Mouse (Mus musculus) lung, embryonic 14.5 days (tissue): Measurements from ENCODE around the gene Smpd4. TPM values are rescaled to one million over a fixed set of nuclear protein-coding genes. Genes with fewer than 3 reads are reported as not detected.

ENCODE experiments used
- ATAC-seq: fragments of 200-750 bp; cut with Nextera tagmentation; 2 replicates; pipeline ENCODE4 v1.8.0; 2017; ENCODE audit warnings: mild to moderate bottlenecking, moderate TSS enrichment, moderate library complexity; ENCODE audit not compliant: insufficient read depth
- DNase-seq: peaks from one replicate; pipeline ENCODE4 v3.0.0-alpha.2; 2015
- H3K27ac ChIP-seq: fragments of 300-500 bp; sonication (generic); 2 replicates; pipeline ENCODE4 v1.5.1; 2014; ENCODE audit warnings: low read depth, mild to moderate bottlenecking, moderate library complexity
- H3K27me3 ChIP-seq: fragments of 300-500 bp; sonication (generic); 2 replicates; pipeline ENCODE4 v1.6.1; 2014; ENCODE audit warnings: low read length, control low read depth; ENCODE audit not compliant: insufficient read depth
- H3K36me3 ChIP-seq: fragments of 300-500 bp; sonication (generic); 2 replicates; pipeline ENCODE4 v1.6.1; 2014; ENCODE audit warnings: control low read depth; ENCODE audit not compliant: insufficient read depth
- H3K4me1 ChIP-seq: fragments of 300-500 bp; sonication (generic); 2 replicates; pipeline ENCODE4 v1.6.1; 2014; ENCODE audit warnings: antibody characterized with exemption, control low read depth; ENCODE audit not compliant: insufficient read depth
- H3K4me2 ChIP-seq: fragments of 300-500 bp; sonication (generic); 2 replicates; pipeline ENCODE4 v1.6.1; 2014; ENCODE audit warnings: mild to moderate bottlenecking
- H3K4me3 ChIP-seq: fragments of 300-500 bp; sonication (generic); 2 replicates; pipeline ENCODE4 v1.5.1; 2014; ENCODE audit warnings: low read depth, low read length
- H3K9ac ChIP-seq: fragments of 300-500 bp; sonication (generic); 2 replicates; pipeline ENCODE4 v1.6.1; 2014
- H3K9me3 ChIP-seq: fragments of 300-500 bp; sonication (generic); 2 replicates; pipeline ENCODE4 v1.6.1; 2016; ENCODE audit warnings: low read depth, low read length, control low read depth
- CTCF ChIP-seq: IDR thresholded peaks from 2 replicates; pipeline ENCODE4 v1.5.1; 2016; ENCODE audit warnings: antibody characterized with exemption, low read depth
- WGBS: fragments of 180-500 bp; shearing (Covaris S2); extraction: QIAGEN DNeasy Blood & Tissue Kit; methylation state at CpG from one replicate; pipeline ENCODE4 v1.1.7; 2014; 5-methylcytosine and 5-hydroxymethylcytosine counted together
- polyA plus RNA-seq: library from polyadenylated mRNA; unstranded; fragments of >200 nt; fragmentation: Nextera tagmentation; extraction: Ambion mirVana; gene quantifications from 2 replicates; pipeline ENCODE4 v1.2.1, GENCODE M21; 2014

Smpd4 gene
- polyA plus RNA-seq, 1 experiment from 2014 or later: 45.4 TPM

GRCm38 (mm10) chr16:17638036-17638628 is 19.0 kb downstream of the Smpd4 start:
- no peak overlapping the region for H3K27ac ChIP-seq
- H3K9me3 ChIP-seq: no peaks in the 10 kb centered on the region
- DNase-seq: no peak
- no peak overlapping the region for H3K4me2 ChIP-seq
- 91% methylated on average over 9 of the region's 9 CpGs for WGBS
- H3K27me3 ChIP-seq: no peaks in the 10 kb centered on the region
- H3K9ac ChIP-seq: no peak overlapping the region
- H3K4me3 ChIP-seq: no peak overlapping the region
- peak; percentile 25; the same call in 1 of the 2 replicates for ATAC-seq
- H3K4me1 ChIP-seq: no peaks in the 10 kb centered on the region
- no peak for TF ChIP-seq CTCF
- peaks cover 88% of the 10 kb centered on the region for H3K36me3 ChIP-seq

GRCm38 (mm10) chr16:17639081-17639480 is 19.9 kb downstream of the Smpd4 start:
- ATAC-seq: no peak
- DNase-seq: no peak
- TF ChIP-seq CTCF: no peak

GRCm38 (mm10) chr16:17639951-17640350 is 20.8 kb downstream of the Smpd4 start:
- Histone ChIP-seq H3K9me3 (no peaks in the 10 kb centered on the region), H3K4me3 (no peak overlapping the region), H3K27me3 (no peaks in the 10 kb centered on the region), H3K9ac (no peak overlapping the region), H3K4me1 (no peaks in the 10 kb centered on the region), H3K36me3 (peaks cover 75% of the 10 kb centered on the region), H3K4me2 (no peak overlapping the region), H3K27ac (no peak overlapping the region)
- 90% methylated on average over 6 of the region's 6 CpGs for WGBS
- DNase-seq (no peak), ATAC-seq (no peak)
- TF ChIP-seq CTCF: no peak

More at GRCm38 (mm10) chr16:17639081-17639480, 19.9 kb downstream of the Smpd4 start:
- Histone ChIP-seq H3K27ac (no peak overlapping the region), H3K27me3 (no peaks in the 10 kb centered on the region), H3K4me2 (no peak overlapping the region), H3K9me3 (no peaks in the 10 kb centered on the region), H3K36me3 (peaks cover 82% of the 10 kb centered on the region), H3K4me1 (no peaks in the 10 kb centered on the region), H3K4me3 (no peak overlapping the region), H3K9ac (no peak overlapping the region)
- WGBS: 90% methylated on average over 3 of the region's 3 CpGs

GRCm38 (mm10) chr16:17640706-17641105 is 21.6 kb downstream of the Smpd4 start:
- Histone ChIP-seq H3K27me3 (no peaks in the 10 kb centered on the region), H3K9me3 (no peaks in the 10 kb centered on the region), H3K4me2 (no peak overlapping the region), H3K27ac (no peak overlapping the region), H3K4me3 (no peak overlapping the region), H3K9ac (no peak overlapping the region), H3K36me3 (peaks cover 68% of the 10 kb centered on the region), H3K4me1 (no peaks in the 10 kb centered on the region)
- DNase-seq (no peak), ATAC-seq (no peak)
- WGBS: 88% methylated on average over 9 of the region's 9 CpGs
- TF ChIP-seq CTCF: no peak

- no peak for DNase-seq
- no peaks in the 10 kb centered on the region for H3K27me3 ChIP-seq
- no peak overlapping the region for H3K4me2 ChIP-seq
- no peaks in the 10 kb centered on the region for H3K4me1 ChIP-seq
- no peak for TF ChIP-seq CTCF
- no peaks in the 10 kb centered on the region for H3K9me3 ChIP-seq
- peaks cover 63% of the 10 kb centered on the region for H3K36me3 ChIP-seq
- no peak for ATAC-seq
- no peak overlapping the region for H3K9ac ChIP-seq
- H3K4me3 ChIP-seq: no peak overlapping the region
- 82% methylated on average over 6 of the region's 6 CpGs for WGBS
- no peak overlapping the region for H3K27ac ChIP-seq
Measured at GRCm38 (mm10) chr16:17641301-17641700, 22.1 kb downstream of the Smpd4 start.

GRCm38 (mm10) chr16:17642311-17642710 is 23.2 kb downstream of the Smpd4 start:
- Histone ChIP-seq H3K36me3 (peaks cover 59% of the 10 kb centered on the region), H3K4me1 (no peaks in the 10 kb centered on the region; the same call in 1 of the 2 replicates)

GRCm38 (mm10) chr16:17643437-17643990 is 24.4 kb downstream of the Smpd4 start:
- Histone ChIP-seq H3K4me2 (no peak overlapping the region), H3K4me1 (no peaks in the 10 kb centered on the region; the same call in 1 of the 2 replicates), H3K27me3 (no peaks in the 10 kb centered on the region), H3K4me3 (no peak overlapping the region), H3K9me3 (no peaks in the 10 kb centered on the region), H3K36me3 (peaks cover 47% of the 10 kb centered on the region), H3K27ac (no peak overlapping the region), H3K9ac (no peak overlapping the region)
- ATAC-seq (no peak), DNase-seq (no peak)
- 87% methylated on average over 4 of the region's 4 CpGs for WGBS
- no peak for TF ChIP-seq CTCF

More at GRCm38 (mm10) chr16:17642311-17642710, 23.2 kb downstream of the Smpd4 start:
- no peak overlapping the region for H3K9ac ChIP-seq
- H3K4me3 ChIP-seq: no peak overlapping the region
- H3K4me2 ChIP-seq: no peak overlapping the region
- 87% methylated on average over 8 of the region's 8 CpGs for WGBS
- H3K27me3 ChIP-seq: no peaks in the 10 kb centered on the region
- TF ChIP-seq CTCF: no peak
- DNase-seq (no peak), ATAC-seq (no peak)
- H3K9me3 ChIP-seq: no peaks in the 10 kb centered on the region
- no peak overlapping the region for H3K27ac ChIP-seq
